Mouse (Mus musculus): ENCODE data around the gene Prkcd.

Prkcd gene

DNA sequence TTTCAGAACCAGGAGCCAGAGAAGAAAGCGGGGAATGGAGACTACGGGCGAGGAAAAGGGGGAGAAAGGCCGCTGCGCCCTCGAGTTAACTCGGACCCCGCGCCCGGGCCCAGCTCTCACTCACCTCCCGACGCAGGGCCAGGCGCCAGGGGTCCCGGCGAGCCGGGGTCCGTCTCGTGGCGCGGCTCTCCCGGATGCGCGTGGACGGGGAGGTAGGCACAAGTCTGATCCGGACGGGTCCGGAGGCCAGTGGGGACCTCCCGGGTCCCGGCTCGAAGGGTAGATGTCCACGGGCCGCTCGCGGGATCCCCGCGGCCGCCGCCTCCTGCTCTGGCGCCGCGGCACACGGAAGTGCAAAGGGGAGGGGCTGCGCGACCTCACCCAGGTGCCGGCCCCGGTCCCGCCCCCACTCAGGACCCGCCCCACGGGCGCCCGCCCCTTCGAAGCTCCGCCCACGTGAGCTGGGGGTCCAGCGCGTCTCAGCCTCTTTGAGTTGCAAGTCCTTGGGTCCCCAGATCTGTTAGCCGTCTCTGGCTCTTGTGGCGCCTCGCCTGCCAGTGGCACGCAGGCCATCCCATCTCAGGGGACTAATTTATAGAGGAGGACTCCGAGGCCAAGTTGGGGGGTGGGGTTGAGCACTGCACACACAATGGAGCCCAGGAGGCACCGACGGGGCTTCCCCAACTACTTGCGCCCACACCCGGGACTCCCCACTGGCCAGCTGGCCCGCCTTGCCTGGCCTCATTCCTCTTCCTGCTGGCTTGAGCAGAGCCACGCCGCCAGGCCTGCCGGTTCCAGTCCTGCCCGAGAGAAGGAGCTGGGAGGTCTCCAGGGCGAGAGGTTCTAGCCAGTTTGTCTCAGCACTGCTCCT, at the start of gene Prkcd:
Prkcd (minus strand) TSS at position 355 of the 871 bp plus-strand sequence.
- ATAC-seq (ENCODE audit: insufficient number of reproducible peaks, low FRiP score, low TSS enrichment): peak; percentile 41

DNA sequence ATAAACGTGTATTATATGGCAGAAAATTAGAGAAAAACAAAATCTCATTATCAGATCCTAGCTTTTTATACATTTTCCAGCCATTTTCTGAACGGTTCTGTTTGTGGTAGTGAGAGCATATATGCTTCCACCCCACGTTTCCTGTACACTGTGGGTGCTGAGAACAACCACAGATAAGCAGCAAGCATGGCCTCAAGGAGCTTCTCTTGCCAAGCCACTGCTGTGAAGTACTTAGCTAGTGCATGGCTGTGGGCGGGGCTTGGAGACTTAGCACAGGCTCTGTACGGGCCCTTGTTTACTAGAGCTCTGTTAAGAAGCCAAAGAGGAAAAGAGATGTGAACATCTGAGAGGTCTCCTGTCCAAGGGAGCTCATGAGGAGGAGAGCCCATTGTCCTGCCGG, 48.9 kb upstream of the Prkcd start:
- ATAC-seq (ENCODE audit: insufficient number of reproducible peaks, low FRiP score, low TSS enrichment): no peak

DNA sequence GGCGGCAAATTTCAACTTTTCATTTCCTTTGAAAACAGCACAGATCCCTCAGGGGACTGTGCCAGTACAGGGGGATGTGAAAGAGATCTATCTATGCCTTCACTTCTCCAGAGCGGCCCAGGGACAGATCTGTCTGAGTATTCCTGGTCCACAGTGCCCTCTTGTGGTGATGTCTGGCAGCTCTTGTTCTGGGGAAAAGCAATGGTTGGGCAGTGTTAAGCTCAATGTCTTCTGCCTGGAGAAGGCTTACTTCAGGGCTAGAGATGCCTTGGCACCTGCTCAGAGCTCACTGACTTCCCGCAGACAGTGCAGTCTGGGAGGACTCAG, 45.9 kb upstream of the Prkcd start:
- ATAC-seq (ENCODE audit: insufficient number of reproducible peaks, low FRiP score, low TSS enrichment): peak; percentile 88

DNA sequence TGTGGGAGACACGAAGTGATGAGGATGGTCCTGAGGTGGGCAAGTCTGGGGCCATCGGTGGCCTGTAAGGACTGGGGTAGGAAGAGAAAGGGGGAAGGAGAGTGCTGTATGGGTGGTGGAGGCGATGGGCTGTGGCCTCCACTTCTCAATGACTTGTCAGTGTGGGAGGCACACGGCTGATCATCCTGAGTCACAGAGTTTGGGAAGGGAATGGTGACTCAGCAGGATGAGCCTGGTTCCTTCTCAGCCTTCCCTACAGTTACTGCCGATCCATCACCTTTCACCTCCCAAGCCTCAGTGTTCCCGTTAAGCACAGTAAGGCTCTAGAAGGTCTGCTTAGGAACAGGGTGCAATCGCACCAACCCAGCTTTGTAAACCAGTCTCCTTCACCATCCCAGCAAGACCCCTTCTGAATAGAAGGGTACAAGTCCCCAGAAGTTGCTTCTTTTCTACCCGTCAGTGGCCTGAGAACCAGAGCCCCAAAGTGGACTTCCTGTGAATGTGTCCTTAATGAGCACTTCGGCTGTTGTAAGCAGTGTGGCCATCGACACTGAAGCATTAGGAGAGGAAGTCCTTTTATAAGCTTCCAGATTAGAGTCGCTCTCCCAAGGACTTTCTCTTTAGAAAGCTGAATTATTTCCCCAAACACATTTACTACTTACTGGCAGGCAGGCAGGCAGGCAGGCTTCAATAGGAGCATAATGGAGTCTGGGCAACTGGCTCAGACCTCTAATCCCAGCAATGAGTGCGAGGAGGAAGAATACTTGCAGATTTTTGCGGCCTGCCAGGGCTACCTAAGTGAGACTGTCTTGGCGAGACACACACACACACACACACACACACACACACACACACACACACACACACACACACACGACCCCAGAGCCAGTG, 45.3 kb upstream of the Prkcd start:
- ATAC-seq (ENCODE audit: insufficient number of reproducible peaks, low FRiP score, low TSS enrichment): no peak

DNA sequence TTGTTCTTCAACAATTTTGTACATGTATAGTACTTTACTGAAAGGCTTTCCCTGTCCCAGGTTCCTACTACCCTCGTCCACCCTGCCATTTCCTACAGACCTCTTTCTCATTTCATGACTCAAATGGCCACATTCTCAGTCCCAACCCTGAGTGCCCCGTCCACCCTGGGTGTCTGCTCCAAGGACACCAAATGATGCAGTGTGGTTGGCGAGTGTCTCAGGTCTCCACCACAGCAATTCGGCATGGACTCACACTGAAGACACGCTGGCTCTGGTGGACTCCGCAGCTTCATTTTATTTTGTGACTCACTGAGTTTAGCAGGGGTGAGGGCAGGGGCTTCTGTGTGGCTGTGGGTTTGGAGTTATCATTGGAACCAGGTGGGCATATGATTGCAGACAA, 44.2 kb upstream of the Prkcd start:
- ATAC-seq (ENCODE audit: insufficient number of reproducible peaks, low FRiP score, low TSS enrichment): no peak

DNA sequence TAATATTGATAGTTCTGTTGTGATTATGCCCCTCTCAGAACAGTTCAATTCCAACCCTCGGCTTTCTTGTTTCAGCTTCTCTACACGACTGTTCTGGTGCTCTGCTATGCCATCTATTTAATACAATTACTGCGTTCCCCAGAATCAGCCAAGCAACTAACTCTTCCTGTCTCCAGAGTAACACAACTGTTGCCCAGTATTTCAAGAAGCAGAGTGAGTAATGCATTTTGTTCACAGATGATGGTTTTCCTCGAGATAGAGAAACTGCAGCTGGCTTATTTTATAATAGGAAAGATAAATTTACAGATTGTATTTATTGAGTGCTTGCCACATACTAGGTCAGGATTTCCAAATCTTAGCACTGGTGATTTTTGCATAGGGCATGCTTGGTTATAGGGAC, 40.6 kb upstream of the Prkcd start:
- no peak for ATAC-seq (ENCODE audit: insufficient number of reproducible peaks, low FRiP score, low TSS enrichment)

DNA sequence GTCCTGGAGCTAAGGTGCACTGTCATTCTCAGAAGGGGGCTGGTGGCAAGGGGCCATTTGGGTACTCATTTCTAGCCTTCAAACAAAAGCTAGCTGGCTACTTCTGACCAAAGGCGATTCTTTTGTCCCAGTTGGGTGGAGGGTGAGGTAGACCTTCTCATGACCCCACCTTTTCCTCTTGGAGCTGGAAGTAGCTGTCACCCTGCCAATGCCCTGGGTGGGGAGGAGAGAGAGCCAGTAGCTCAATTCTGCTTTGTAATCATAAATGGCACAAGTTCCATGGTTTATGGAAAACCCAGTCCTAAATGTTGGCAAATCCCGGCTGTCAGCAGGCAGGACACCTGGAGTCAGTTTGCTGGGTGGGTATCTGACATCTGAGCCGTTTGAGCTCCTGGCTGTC, 40.1 kb upstream of the Prkcd start:
- no peak for ATAC-seq (ENCODE audit: insufficient number of reproducible peaks, low FRiP score, low TSS enrichment)

DNA sequence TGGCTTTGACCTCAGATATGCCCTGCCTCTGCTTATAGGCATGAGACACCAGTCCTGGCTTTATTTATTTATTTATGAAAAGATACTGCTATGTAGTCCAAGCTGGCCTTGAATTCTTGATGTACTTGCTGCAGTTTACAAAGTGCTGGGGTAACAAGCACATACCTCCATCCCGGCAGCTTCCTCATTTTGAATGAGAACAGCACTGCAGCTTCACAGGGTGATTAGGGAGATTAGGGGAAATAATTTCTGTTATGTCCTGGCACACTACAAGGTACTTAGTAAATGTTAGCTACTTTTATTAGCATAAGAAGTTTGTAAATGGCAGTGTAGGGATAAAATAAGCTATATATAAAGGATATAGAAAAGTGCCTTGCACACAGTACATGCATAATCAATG, 29.5 kb upstream of the Prkcd start:
- ATAC-seq (ENCODE audit: insufficient number of reproducible peaks, low FRiP score, low TSS enrichment): no peak

DNA sequence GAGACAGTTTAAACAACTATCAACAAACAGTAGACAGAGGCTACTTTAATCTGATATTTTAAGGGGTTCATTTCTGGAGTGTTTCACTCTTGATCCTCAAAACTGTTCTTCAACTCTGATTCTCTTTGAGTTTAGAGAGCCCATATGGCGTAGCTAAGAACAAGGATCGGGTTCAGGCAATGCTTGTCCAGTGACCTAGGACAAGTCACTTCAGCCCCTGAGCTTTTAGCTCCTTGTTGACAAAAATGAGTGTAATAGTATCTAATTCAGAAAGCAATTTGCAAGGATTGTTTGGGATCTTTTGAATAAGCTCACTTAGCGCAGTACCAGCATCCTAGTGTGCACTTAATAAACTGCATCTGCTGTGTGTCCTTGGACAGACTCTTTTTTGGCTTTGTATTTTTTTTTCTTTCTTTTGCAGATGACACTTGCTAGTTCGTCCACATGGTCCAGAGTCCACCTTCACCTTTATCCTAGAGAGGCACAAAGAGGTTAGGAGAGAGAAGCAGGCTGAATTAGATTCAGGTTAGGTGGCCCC, 28.8 kb upstream of the Prkcd start:
- ATAC-seq (ENCODE audit: insufficient number of reproducible peaks, low FRiP score, low TSS enrichment): no peak

DNA sequence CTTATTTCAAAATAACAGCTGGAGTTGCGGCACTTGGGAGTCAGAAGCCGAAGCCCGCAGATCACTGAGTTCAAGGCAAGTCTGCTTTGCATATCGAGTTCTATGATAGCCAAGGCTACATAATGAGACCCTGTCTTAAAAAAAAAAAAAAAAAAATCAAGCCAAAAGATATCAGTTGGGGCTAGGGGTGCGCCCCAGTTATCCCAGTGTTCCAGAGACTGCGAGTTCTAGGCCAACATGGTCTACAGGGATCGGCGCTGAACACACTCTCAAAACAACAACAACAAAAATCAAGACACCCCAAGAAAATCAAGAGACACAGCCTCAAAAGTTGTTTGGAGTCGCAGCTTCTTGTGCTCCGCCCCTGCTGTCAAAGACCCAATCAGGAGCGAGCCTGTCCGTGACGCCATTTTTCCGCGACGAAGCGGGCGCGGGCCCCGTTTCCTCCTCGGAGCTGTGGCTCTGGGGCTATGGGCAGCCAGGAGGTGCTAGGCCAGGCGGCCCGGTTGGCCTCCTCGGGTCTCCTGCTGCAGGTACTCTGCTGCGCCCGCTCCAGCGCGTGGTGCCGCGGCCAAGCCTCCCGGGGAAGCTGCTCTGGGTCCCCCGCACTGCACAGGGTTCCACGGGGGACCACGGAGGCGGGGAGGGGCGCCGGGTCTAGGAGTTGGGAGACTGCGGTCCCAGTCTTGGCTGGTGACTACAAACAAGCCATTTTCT, 28.1 kb upstream of the Prkcd start, which contains the start of gene Rft1:
Rft1 (plus strand) TSS at position 418 of the 717 bp plus-strand sequence.
- ATAC-seq (ENCODE audit: insufficient number of reproducible peaks, low FRiP score, low TSS enrichment): peak; percentile 88

DNA sequence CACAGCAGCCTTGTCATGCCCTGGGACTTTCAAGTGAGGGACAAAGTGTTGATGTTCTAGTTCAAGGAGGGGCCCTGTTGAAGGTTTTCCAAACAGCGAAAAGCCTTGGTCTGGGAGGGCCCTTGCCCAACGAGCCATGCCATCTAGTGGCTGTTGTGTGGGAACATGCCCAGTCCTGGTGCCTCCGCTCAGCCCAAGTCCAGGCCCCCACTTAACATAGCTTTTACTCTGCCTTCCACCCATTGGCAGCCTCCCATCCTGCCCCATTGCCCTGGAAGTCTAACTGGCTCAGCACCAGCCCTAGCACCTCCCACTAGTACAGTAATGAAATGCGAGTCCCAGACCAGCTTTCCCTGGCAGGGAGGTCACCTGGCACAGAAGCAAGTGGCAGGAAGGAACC, 25.0 kb upstream of the Prkcd start:
- ATAC-seq (ENCODE audit: insufficient number of reproducible peaks, low FRiP score, low TSS enrichment): no peak

DNA sequence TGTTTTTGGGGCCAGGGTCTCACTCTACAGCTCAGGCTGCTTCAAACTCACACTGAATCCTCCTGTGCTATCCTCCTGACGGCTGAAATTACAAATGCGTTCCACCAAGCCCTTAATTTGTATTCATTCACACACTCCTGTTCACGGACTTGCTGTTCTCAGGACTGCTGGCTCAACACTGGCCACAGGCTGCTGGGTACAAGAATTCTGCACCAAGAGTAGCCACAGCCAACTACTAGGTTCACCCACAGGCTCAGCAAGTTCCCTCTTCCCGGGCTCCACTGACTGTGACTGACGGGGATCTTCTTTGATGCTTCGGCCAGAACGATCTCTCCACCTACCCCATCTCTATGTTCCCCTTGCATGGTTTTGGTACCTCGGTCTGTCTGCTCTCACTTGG, 23.7 kb upstream of the Prkcd start:
- no peak for ATAC-seq (ENCODE audit: insufficient number of reproducible peaks, low FRiP score, low TSS enrichment)

DNA sequence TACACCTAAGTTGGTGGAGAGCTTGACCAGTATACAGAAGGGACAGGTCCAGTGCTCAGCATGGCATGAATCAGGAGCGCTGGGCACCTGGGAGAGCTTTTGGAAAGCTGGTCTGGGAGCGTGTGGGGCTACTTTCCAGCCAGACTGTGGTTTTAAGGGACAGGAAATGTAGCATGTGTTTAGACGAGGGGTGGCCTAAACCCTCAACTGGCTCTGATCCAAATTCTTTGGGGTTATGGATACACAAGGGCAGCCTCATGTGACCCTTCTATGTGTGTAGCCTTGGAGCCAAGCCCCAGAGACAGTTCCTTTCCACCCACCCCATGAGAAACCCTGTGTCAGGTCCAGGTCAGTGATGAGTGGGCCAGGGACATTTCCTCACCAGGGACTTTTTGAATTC, 22.5 kb upstream of the Prkcd start:
- ATAC-seq (ENCODE audit: insufficient number of reproducible peaks, low FRiP score, low TSS enrichment): no peak

DNA sequence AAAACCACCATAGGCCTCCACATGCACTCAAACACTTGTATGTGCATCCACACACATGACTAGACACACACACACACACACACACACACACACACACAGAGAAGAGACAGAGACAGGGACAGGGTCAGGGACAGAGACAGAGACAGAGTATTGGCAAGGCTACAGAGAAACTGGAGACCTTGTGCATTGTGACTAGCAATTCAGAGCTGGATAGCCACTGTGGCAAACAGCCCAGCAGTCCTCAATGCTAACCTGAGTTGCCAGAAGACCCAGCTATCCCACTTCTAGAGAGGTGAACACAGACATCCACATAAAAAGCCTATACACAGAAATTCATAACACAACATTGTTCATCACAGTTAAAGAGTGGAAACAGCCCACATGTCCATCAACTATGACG, 20.5 kb upstream of the Prkcd start:
- no peak for ATAC-seq (ENCODE audit: insufficient number of reproducible peaks, low FRiP score, low TSS enrichment)

DNA sequence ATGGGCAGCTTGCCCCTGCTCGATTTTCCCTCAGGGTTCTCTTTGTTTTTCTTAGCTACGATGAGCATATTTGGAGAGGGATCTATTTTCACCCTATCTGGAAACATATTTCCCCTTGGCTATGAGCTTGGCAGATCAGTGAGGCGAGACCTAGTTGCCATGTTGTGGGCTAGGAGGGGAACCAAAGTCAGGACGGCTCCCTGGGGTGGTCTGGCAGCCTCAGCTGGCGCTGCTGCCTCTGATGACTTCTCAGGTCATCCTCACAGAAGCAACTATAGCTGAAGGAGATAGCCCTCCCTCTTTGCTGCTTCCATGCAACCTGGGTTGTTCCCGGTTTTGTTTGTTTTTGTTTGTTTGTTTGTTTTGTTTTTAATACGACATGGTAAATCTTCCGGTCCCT, 19.1 kb upstream of the Prkcd start:
- no peak for ATAC-seq (ENCODE audit: insufficient number of reproducible peaks, low FRiP score, low TSS enrichment)

DNA sequence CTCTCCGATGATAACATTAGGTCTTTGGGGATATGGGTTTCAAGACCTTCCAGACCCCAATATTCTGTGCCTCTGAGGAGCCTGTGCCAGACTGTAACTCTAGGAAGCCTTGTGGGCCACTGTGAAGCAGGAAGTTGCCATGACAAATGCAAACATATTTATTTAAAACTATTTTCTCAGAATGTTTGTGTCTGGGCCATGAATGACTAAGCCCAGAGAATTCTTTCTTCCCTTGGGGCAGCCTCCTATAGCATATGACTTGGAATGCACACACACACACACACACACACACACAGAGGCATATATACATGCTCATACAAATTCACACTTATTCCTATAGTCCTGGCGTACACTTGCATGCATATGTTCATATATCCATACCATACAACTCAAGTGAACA, 18.0 kb upstream of the Prkcd start:
- ATAC-seq (ENCODE audit: insufficient number of reproducible peaks, low FRiP score, low TSS enrichment): no peak

DNA sequence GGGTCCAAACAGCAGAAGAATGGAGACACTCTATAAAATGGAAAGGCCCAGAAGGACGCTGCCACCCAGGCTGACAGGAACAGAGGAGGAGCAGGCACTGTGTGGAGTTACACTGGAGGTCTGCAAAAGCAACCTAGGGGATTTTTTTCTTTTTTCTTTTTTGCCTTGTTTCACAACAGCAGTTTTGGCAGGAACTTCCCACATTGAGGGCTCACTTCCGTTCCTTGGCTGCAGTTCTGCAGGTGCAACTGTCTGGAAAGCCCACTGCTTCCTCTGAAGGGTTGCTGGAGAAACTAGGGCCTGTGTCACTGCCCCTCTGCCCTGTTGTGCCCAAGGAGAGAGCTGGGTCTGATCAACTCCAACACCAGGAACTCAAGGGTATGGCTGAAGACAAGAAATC, 15.7 kb upstream of the Prkcd start:
- no peak for ATAC-seq (ENCODE audit: insufficient number of reproducible peaks, low FRiP score, low TSS enrichment)

DNA sequence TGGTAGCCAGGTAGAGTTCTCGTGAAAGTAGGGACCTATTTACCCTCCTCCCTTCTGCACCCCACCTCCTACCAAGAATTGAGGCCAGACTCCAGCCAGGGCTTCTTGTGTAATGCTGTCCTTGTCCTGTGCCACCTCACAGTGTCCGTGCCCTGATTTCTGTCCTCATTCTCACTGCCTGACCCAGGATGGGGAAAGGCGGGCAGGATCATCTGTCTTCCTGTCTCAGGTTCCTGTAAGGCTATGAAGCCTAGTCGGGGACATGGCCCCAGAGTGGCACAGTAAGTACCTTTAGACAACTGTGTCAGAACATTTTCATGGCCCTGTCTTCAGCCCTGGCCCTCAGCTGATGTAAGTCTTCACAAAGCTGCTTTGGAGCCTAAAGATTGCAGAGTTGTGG, 12.7 kb upstream of the Prkcd start:
- ATAC-seq (ENCODE audit: insufficient number of reproducible peaks, low FRiP score, low TSS enrichment): no peak; the same call in 1 of the 2 replicates

DNA sequence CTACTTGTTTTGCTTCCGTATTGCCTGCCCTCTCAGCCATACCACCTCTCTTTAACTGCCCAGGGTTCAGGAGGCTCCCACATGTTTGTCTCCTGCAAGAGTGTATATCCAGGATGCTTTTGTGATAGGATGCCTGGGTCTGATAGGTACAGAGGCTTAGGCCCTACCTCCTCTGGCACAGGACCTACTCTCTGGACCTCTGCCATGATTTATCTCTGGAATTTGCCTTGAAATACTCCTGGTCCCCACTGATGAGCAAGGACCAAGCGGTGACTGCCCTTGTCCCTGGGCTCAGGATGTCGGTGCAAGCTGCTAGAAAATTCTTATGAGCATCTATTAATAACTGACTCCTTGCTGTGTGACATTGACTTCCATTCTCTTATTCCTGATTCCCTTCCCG, 12.0 kb upstream of the Prkcd start:
- ATAC-seq (ENCODE audit: insufficient number of reproducible peaks, low FRiP score, low TSS enrichment): no peak

DNA sequence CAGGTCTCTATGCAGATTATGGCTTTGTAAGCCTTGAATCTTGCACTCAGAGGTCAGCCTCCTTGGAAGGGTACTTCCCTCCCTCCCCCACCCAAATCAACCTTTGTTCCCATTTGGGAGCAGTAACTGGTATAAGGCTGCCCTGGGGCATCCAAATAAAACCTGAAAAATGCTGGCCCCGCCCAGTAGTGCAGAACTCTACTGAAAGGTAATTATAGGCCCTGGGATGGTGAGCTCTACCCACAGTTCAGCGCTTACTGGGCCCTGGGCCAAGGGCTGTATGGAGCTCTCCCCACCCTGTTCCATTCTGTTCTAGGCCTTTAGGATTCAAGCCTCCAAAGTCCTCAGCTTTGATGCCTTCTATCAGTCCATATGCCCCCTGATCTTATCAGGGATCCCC, 11.1 kb upstream of the Prkcd start:
- ATAC-seq (ENCODE audit: insufficient number of reproducible peaks, low FRiP score, low TSS enrichment): no peak

DNA sequence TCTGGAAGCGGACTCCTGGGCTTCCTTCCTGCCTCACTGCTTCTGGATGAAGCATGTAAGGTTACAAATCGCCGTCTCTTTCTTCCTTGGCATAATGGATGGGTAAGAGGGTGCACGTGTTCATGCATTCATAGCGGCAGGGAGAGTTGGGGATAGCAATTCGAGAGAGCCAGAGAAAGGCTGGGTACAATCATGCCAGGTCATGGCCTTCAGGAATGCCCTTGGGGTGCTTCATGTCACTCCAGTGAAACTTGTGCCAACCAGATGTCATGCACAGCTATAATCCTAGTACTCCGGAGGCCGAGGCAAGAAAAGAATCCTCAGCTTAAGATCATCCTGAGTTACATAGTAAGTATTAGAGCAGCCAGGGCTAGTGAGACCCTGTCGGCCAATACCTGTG, 10.5 kb upstream of the Prkcd start:
- no peak for ATAC-seq (ENCODE audit: insufficient number of reproducible peaks, low FRiP score, low TSS enrichment)
